Mouse (Mus musculus): ENCODE data around the gene Pnma1. TPM values are rescaled to one million over a fixed set of nuclear protein-coding genes. Genes with fewer than 3 reads are reported as not detected.

Pnma1 gene
- polyA plus RNA-seq, 1 experiment = 0.11 TPM

DNA sequence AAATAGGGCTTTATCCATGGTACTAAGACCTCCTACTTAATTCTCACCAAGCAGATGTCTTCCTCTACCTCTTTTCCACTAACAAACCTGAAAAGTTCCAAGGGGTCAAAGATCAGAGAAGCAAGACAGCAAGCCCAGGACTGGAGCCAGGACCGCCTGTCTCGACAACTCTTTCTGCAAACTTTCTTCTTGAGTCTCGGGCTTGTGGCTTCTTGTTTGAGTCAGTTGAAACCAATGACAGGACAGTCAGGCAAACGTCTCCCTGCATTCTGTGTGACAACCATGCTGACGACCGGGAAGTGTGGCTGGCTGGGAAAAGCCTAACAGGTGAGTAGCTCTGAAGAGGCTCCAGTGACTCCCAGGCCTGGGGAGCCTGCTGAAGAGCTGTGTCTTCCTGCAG, 37.3 kb upstream of the Pnma1 start:
- TF ChIP-seq GATA1 (IDR thresholded peaks at IDR 0.05; ENCODE audit: low read length) = no peak

DNA sequence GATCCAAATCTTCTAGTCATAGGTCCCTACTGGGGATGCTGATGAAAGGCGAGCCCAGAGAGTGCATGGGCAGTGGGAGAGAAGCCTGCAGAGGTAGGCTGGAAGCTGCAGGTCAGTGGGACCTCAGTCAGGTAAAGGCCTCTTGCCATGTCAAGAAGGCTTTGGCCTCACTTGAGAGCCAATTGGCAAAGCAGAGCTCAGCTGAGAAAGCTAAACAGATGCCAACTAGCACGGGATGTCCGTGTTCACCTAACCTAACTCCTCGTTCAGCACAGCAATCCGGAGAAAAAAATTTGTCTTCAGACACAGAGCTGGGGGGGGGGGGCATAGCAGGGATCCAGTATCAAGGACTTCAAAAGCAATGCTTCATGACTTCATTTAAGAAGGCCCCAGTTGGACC, 36.7 kb upstream of the Pnma1 start:
- no peak for TF ChIP-seq GATA1 (IDR thresholded peaks at IDR 0.05; ENCODE audit: low read length)

DNA sequence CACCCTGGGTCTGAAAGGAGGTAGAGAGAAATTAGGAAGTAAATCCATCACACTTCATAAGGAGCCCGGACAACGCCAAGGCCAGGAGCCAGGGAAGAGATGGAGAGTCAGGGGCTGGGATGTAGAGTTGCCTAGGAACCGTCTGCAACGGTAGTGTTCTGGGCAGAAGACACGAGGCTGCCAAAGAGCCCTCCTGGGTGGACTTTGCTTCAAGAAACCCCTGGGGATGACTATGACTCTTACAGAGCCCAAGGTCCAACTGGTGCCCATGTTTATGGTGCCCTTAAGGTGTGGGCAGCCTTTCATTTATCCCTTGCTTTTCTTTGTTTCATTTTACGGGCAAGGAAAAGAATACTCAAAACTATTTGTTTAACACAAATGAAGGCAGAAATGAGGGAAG, 33.7 kb upstream of the Pnma1 start:
- no peak for TF ChIP-seq GATA1 (IDR thresholded peaks at IDR 0.05; ENCODE audit: low read length)

- TF ChIP-seq GATA1 (IDR thresholded peaks at IDR 0.05; ENCODE audit: low read length) = no peak
Observed at GRCm38 (mm10) chr12:84180701-84181435, 32.6 kb upstream of the Pnma1 start.

DNA sequence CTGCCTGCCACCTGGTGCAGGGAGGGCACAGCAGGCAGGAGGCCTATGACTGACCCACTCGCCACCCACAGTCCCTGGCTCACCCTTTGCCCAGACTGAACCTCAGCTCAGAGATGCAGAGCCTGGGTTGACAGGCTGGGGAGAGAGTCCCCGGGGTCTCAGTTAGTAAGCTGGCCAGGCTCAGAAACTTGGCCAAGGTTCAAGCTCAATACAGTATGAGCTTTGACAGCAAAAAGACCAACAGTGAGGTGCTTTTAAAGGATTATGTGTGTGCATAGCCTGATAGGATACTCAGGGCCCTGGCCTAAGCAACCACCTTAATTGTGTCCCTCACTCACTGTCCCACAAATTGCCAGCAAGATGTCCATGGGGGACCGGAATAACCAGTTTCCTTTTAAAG, 31.8 kb upstream of the Pnma1 start:
- no peak for TF ChIP-seq GATA1 (IDR thresholded peaks at IDR 0.05; ENCODE audit: low read length)

DNA sequence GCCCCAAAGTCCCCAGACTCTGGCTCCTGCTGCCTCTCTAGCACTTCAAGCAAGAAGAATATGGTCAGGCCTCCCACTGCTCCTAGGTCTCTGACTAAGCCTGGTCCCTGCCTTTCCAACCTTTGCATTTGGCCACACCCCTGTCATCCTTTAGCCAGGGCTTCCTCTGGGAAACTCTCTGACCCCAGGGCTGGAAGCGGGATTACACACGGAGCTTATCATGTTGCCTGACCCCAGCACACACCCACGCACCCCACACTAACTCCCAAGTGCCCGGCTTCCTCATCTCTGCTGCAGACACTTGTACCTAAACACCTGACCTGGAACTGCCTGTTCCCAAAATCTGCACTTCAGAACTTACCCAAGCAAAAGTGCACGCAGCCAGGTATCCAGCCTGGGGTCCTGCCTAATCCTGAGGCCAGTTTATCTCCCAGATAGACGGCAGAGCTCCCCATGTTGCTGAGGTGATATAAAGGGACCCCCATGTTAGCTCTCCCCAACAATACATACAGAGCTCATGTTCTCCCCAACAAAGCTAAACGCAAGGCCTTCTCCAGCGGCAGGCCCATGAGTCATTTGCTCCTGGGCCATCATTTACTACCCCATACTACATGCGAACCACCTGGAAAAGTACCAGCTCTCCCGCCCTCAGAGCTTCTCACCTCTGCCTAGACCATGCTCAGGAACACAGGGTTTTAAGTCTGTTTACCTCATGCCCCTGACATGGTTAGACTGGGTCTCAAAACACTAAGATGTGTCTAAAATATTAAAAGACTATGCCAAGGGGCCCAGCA, 30.6 kb upstream of the Pnma1 start:
- no peak for TF ChIP-seq GATA1 (IDR thresholded peaks at IDR 0.05; ENCODE audit: low read length)

- TF ChIP-seq GATA1 (IDR thresholded peaks at IDR 0.05; ENCODE audit: low read length) = no peak
Observed at GRCm38 (mm10) chr12:84178052-84178451, 29.8 kb upstream of the Pnma1 start.

- TF ChIP-seq GATA1 (IDR thresholded peaks at IDR 0.05; ENCODE audit: low read length) = no peak
Observed at GRCm38 (mm10) chr12:84176886-84177765, 28.8 kb upstream of the Pnma1 start.

- no peak for TF ChIP-seq GATA1 (IDR thresholded peaks at IDR 0.05; ENCODE audit: low read length)
Observed at GRCm38 (mm10) chr12:84176126-84176769, 28.0 kb upstream of the Pnma1 start.

DNA sequence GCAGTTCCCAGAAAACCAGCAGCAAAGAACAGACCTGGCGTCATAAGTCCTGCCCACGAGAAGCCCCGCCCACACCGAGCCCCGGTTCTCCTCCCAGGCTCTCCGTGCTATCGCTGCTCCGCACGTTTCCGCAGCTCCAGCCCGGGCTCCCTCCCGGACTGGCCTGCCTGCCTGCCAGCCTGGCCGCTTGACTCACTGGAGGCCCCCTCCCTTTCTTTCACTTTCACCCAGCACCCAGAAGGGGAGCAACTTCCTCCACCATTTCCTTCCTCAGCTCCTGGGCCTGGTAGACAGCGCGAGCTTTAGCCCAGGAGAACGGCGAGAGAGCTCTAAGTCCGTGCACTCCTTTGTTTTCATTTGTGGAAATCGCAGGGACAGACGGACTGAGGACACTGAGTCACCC, 27.4 kb upstream of the Pnma1 start:
- TF ChIP-seq GATA1 (IDR thresholded peaks at IDR 0.05; ENCODE audit: low read length) = no peak

DNA sequence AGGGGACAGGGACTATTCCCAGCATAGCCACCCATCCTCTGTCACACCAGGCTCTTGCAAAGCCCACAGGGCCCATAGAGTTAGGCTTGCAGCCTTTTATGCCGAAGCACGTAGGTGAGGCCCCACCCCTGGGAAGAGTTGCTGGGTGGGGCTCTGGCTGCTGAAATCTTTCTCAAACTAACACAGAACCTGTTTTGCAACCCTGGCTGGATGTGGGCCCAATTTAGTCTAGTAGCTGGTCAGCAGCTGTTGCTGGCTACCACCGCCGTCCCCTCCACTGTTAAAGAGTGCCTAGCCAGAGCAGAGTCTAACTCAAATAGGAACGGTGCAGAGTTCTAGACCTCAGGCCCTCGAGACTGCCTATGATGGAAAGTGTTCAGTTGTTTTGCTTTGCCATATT, 26.6 kb upstream of the Pnma1 start:
- no peak for TF ChIP-seq GATA1 (IDR thresholded peaks at IDR 0.05; ENCODE audit: low read length)

GRCm38 (mm10) chr12:84174190-84174811, 26.0 kb upstream of the Pnma1 start:
- TF ChIP-seq GATA1 (IDR thresholded peaks at IDR 0.05; ENCODE audit: low read length) = no peak

DNA sequence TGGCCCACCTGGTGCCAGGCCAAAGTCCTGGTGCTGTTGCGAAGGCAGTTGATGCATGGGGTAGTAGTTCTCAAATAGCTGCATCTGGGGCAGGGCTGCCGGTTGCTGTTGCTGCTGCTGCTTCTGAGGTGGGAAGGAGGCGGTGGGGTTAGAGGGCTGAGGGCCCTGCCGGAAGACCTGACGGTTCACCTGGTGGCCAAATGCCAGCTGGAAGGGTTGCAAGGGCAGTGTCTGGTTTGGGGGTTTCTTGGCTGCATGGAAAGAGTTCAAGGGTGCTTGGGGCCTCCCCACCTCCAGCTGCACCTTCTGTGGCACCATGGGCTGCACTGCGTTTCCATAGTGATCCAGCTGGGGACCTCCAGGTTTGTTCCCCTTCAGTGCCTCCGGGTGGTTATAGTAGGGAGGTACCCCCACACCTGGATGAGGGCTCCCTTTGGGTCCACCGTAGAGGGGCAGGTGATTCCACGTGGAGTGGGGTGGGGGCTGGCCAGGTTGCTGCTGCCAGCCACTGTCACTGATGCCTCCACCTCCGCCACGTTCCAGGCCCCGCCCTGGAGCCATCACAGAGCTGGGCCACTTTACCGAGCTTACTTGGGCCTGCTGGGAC, 25.1 kb upstream of the Pnma1 start:
- no peak for TF ChIP-seq GATA1 (IDR thresholded peaks at IDR 0.05; ENCODE audit: low read length)

DNA sequence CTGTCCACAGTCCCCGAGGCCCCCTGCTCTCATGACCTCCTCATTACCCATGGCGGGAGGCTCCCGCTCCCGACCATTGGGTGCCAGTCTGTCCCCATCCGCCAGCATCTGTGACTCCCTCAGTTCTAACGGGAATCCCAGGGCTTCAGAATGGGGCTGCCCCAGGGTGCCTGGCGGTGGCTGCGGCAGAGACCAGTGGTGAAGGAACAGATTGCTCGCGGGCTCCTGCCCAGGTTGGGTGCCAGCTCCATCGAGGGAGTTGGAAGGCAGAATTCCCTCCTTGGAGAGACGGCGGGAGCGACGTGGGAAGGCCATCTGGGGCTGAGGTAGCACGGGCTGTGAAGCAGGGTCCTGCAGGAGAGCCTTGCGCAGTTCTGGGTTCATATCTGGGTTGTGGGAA, 24.6 kb upstream of the Pnma1 start:
- TF ChIP-seq GATA1 (IDR thresholded peaks at IDR 0.05; ENCODE audit: low read length) = no peak

DNA sequence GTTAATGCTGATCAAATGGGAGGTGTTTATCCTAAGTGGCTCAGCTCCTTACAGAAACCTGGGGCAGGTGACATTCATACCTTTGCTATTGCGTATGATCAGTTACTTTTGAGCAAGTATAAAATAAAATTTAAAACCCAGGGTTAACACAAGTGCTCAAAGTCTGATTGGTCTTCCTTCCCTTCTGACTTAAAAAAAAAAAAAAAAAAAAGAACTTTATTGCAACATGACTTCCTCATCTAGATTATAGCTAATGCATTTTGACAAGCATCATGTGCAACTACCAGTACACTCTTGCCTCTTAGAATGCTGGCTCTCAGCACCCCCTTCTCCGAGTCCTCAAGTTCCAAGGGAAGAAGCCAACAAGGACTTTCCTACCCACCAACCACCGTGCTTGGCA, 23.9 kb upstream of the Pnma1 start:
- no peak for TF ChIP-seq GATA1 (IDR thresholded peaks at IDR 0.05; ENCODE audit: low read length)
